Mouse (Mus musculus) myocyte (in vitro differentiated cells): ENCODE measurements around the gene Tsc1.

ENCODE experiments used
- E2F4 ChIP-seq: IDR thresholded peaks from one replicate; pipeline ENCODE4 v1.6.1; 2011; ENCODE audit warnings: mild to moderate bottlenecking, control low read depth, moderate library complexity; ENCODE audit not compliant: insufficient read depth
- MAX ChIP-seq: IDR thresholded peaks from one replicate; pipeline ENCODE4 v1.6.1; 2011; ENCODE audit warnings: low read depth, mild to moderate bottlenecking, control low read depth
- MYOD1 ChIP-seq, 3 experiments: IDR thresholded peaks; one replicate each; pipeline ENCODE4 v1.6.1; 2011; ENCODE audit warnings: control low read depth in 2 of 3, low read depth in 2 of 3, mild to moderate bottlenecking in 2 of 3, moderate library complexity in 1 of 3; ENCODE audit not compliant: insufficient read length in 2 of 3, control insufficient read depth in 1 of 3
- POLR2A ChIP-seq: IDR thresholded peaks from one replicate; pipeline ENCODE4 v1.6.1; 2011; ENCODE audit warnings: low read depth, mild to moderate bottlenecking, control low read depth, moderate library complexity; ENCODE audit not compliant: insufficient read length
- TCF12 ChIP-seq: IDR thresholded peaks from one replicate; pipeline ENCODE4 v1.6.1; 2011; ENCODE audit warnings: mild to moderate bottlenecking, control low read depth; ENCODE audit not compliant: poor library complexity, insufficient read depth, severe bottlenecking

DNA sequence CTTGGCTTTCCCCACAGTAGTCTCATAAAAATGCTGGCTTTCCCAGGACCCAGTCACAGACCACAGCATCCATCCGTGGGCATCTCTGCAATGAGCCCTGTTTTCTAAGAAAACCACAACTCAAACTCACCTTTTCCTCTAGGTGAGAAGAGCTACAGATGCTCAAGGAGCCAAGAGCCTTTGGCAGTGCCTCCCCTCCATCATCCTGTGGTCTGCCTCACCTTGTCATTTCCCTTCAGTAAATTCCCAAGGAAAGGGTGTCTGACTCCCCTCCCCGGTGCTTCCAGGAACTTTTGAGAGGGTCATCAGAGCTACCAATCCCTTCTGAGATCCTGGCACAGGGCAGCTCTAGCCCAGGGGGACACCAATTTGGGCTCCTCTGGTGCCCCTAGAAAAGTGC, 19.9 kb upstream of the Tsc1 start:
- TF ChIP-seq MAX (no peak), MYOD1 (IDR thresholded peaks at IDR 0.05; ENCODE audit: control insufficient read depth in 1 of 3, insufficient read length in 2 of 3, low read depth in 2 of 3) (no peak), TCF12 (no peak), POLR2A (no peak), E2F4 (no peak)
